Mouse (Mus musculus) cerebellum, postnatal 14 days (tissue): ENCODE results near the gene Filip1l.

Experiments used
- DNase-seq, 2 experiments: peaks; one replicate each; pipeline ENCODE4 v3.0.0; 2021; ENCODE audit warnings: mixed read lengths in 2 of 2

Filip1l gene

GRCm38 (mm10) chr16:57352751-57353150 is at the start of gene Filip1l:
Gene Filip1l (plus strand): TSS chr16:57353093.
- no peak for DNase-seq

GRCm38 (mm10) chr16:57303716-57304115 is 49.2 kb upstream of the Filip1l start:
- no peak for DNase-seq

- DNase-seq = no peak
Observed at GRCm38 (mm10) chr16:57305463-57305862, 47.4 kb upstream of the Filip1l start.

- DNase-seq = no peak
Observed at GRCm38 (mm10) chr16:57312130-57312529, 40.8 kb upstream of the Filip1l start.

GRCm38 (mm10) chr16:57313487-57313886 is 39.4 kb upstream of the Filip1l start:
- DNase-seq = no peak

- DNase-seq = no peak
Observed at GRCm38 (mm10) chr16:57314236-57314635, 38.7 kb upstream of the Filip1l start.

- DNase-seq = no peak
Observed at GRCm38 (mm10) chr16:57315026-57315425, 37.9 kb upstream of the Filip1l start.

GRCm38 (mm10) chr16:57317127-57317526 is 35.8 kb upstream of the Filip1l start:
- DNase-seq = no peak

GRCm38 (mm10) chr16:57317882-57318636 is 34.8 kb upstream of the Filip1l start:
- no peak for DNase-seq

- DNase-seq = no peak
Observed at GRCm38 (mm10) chr16:57318637-57319125, 34.2 kb upstream of the Filip1l start.

GRCm38 (mm10) chr16:57319284-57320124 is 33.4 kb upstream of the Filip1l start:
- no peak for DNase-seq

- DNase-seq = no peak
Observed at GRCm38 (mm10) chr16:57326996-57327395, 25.9 kb upstream of the Filip1l start.

- no peak for DNase-seq
Observed at GRCm38 (mm10) chr16:57329028-57329427, 23.9 kb upstream of the Filip1l start.

GRCm38 (mm10) chr16:57330111-57330510 is 22.8 kb upstream of the Filip1l start:
- DNase-seq = no peak

GRCm38 (mm10) chr16:57332301-57332700 is 20.6 kb upstream of the Filip1l start:
- no peak for DNase-seq

GRCm38 (mm10) chr16:57336770-57337423 is 16.0 kb upstream of the Filip1l start:
- no peak for DNase-seq

- no peak for DNase-seq
Observed at GRCm38 (mm10) chr16:57339765-57340612, 12.9 kb upstream of the Filip1l start.

- DNase-seq = peak in 1 of 2 experiments; percentile 34
Observed at GRCm38 (mm10) chr16:57340613-57340898, 12.3 kb upstream of the Filip1l start.

GRCm38 (mm10) chr16:57346258-57346657 is 6.6 kb upstream of the Filip1l start:
- DNase-seq = no peak

- peak in 1 of 2 experiments; percentile 29 for DNase-seq
Observed at GRCm38 (mm10) chr16:57349039-57349438, 3.9 kb upstream of the Filip1l start.

GRCm38 (mm10) chr16:57349689-57350088 is 3.2 kb upstream of the Filip1l start:
- no peak for DNase-seq

- DNase-seq = no peak
Observed at GRCm38 (mm10) chr16:57353166-57353721, 351 bp downstream of the Filip1l start.
